Mouse (Mus musculus): ENCODE results near the gene Mapk3.

The Mapk3 gene

DNA sequence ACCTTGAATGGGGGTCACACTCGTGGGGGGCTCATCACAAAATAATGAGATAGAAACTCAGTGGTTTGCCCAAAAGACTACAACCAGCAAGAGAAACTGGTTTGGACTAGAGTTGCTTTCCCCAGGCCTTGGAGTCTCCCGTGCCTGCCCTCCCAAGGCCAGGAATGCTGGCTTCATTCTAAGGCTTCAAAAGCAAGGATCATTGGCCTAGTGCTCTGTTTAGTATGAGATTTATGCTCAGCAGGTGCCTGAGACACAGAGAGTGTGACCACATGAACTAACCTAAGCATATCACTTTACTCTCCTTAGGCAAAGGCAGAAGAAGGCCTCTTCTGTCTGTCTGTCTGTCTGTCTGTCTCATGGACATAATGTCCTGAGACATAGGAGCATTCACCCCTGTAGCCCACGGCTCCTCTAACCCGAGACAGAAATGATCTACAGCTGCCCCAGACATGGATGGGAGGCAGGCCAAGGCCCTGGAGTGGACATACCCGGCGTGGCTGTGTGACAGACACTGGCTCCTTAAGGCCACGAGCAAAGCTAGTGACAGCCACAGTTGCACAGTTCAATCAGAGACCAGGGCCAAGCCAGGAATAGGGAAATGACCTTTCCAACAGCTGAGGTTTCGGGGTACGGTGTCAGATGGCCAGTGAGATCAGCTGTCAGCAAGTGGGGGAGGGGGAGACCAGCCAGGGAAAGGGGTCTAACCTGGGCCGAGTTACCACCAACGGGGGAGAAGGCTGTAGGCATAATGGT is 42.9 kb downstream of the Mapk3 start:
- no peak for DNase-seq (ENCODE audit: low spot score in 2 of 2)

DNA sequence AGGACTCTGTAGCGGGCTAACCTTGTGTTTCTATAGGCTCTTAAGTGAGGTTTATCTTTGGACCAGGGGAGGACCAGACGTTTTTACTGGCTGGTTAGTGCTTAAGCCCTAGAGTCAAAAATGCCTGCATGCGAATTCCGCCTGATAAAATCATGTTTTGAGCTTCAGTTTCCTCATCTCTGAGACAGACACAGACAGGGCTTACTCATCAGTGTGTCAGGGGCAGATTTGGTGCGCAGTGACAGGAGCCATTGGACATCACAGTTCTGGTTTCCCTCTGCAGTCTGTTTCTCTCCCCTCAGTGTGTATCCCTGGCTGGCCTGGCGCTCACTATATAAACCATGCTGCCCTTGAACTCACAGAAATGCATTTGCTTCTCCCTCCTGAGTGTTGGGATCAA is 43.8 kb downstream of the Mapk3 start:
- DNase-seq (ENCODE audit: low spot score in 2 of 2): no peak

DNA sequence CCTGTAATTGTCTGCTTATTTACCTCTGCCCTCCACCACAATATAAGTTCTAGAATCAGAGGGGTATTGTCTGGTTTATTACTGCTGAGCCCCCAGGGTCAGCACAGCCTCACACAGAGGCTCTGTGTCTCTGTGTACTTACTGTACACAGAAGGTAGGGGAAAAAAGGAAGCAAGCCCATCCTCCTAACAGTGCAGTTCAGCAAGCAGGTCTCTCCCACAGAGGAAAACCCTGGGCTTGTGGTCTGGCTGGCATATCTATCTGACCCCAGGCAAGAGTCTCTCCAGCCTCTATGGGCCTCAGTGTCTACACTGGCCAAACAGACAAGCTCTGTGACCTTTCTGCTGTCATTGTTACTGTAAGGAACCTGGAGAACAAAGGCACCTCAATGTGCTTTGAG is 44.4 kb downstream of the Mapk3 start:
- DNase-seq (ENCODE audit: low spot score in 2 of 2): no peak

DNA sequence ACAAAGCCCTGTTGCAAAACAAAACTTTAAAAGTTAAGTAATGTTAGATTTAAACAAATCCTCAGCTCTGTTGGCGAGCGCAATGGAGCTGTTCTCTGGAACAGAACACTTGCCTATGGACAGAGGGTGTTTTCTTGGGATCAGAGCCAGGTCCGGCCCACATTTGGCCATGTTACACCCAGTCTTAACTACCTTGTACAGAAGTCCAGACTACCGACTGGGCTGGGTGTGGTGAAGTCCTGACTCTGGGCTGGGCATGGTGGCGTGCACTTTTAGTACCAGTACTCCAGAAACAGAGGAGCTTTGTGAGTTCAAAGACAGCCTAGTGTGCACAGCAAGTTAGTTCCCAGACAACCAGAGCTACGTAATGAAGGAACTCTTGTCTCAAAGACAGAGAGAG is 47.6 kb downstream of the Mapk3 start:
- DNase-seq (ENCODE audit: low spot score in 2 of 2): no peak

DNA sequence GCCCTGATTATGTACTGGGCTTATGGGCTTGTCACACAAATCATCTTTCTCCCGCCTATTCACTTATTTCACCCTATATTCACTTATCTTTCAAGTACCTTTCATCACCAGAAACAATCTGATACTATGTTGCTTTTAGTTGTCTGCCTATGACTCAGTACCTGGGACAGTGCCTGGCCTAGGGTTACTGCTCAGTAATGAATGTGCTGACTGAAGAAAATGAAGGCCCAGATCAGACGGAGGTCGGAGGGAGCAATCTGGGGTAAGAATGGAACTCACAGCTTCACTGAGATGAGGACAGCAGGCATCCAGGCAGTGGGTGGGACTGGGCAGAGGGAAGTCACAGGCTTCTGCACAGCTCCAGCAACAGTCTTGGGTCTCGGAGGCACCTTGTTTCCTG is 48.0 kb downstream of the Mapk3 start:
- no peak for DNase-seq (ENCODE audit: low spot score in 2 of 2)

DNA sequence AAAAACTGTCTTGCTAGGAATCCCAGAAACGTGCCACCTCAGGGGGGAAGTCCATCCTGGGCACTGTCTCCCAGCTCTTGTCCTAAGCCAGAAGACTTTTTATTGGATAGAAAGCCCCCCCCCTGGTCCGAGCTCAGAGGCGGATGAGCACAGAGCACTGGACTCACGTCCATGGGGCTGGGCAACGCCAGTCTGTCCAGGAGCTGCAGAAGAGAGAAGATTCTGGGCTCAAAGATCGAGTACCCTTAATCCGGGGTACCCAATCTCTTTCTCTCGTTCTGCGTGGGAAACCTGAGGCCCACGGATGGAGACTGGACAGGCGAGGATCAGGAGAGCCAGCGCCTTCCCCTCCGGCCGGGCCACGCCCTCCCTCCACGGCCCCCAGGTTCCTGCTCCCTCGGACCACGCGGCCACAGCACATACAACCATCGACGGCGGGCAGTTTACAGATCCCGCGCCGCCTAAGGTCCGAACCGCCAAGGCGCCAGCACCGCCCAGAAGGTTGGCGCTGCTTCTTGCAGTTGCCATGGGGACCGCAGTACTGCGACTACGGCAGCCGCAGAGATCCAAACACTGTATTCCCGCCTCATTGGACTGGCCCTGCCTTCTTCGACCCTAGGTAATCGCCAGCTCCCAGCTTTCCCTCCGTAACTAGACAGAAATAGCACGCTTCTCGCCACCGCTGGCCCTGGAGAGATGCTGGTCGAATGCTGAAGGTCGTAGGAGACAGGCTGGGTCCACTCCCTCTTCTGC is 49.5 kb downstream of the Mapk3 start:
- peak; percentile 51 to 52 for DNase-seq (ENCODE audit: low spot score in 2 of 2)

DNA sequence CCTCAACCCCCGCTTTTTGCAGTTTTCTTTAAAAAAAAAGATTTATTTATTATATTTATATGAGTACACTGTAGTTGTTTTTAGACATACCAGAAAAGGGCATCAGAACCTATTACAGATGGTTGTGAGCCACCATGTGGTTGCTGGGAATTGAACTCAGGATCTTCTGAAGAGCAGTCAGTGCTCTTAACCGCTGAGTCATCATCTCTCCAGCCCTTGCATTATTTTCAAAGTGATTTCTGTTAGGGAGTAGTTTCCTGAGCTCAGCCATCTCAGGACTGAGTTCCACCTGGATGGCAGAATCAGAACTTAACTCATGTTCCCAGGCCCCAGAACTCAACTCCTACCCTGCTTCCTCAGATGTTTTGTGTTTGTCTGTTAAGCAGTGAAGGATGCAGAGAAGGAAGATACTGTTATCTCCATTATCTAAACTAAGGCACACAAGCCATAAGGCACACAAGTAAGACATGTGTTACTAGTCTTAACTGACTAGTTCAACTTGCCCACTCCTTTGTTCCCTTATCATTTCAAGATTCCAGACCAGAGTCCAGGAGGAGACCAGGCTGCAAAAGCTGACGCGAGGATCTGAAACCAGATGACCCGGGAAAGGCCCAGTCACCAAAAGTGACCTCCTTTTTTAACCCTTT is 50.4 kb downstream of the Mapk3 start:
- DNase-seq (ENCODE audit: low spot score in 2 of 2): no peak
